Mouse (Mus musculus) CH12.LX (cell line): Measurements from ENCODE around the gene Mettl1. TPM values are rescaled to one million over a fixed set of nuclear protein-coding genes. Genes with fewer than 3 reads are reported as not detected.

Source experiments
- DNase-seq: peaks from one replicate; pipeline ENCODE4 v3.0.0-alpha.2; 2013; ENCODE audit errors: extremely low read depth
- H3K27ac ChIP-seq: 2 replicates; pipeline ENCODE4 v1.5.1; 2012; ENCODE audit warnings: low read depth, mild to moderate bottlenecking, control low read depth, moderate library complexity; ENCODE audit not compliant: insufficient read depth
- H3K27me3 ChIP-seq: replicated peaks from 2 replicates; pipeline ENCODE3; 2012; ENCODE audit warnings: inconsistent platforms
- H3K36me3 ChIP-seq, 2 experiments: replicated peaks in 1 of 2; 2 replicates each; pipeline versions ENCODE3 to v1.6.1; 2012; ENCODE audit warnings: inconsistent platforms in 1 of 2, low read length in 1 of 2, mild to moderate bottlenecking in 1 of 2, mixed read lengths in 1 of 2, moderate library complexity in 1 of 2; ENCODE audit not compliant: control insufficient read depth in 1 of 2, insufficient read depth in 1 of 2
- H3K4me1 ChIP-seq, 2 experiments: 2 replicates each; pipeline ENCODE4 v1.6.1; 2012; ENCODE audit warnings: inconsistent platforms in 1 of 2, moderate library complexity in 1 of 2; ENCODE audit not compliant: insufficient read depth in 2 of 2, control insufficient read depth in 1 of 2
- H3K4me2 ChIP-seq: 2 replicates; pipeline ENCODE4 v1.6.1; 2012; ENCODE audit warnings: low read depth, mild to moderate bottlenecking, control low read depth; ENCODE audit not compliant: poor library complexity, insufficient read depth, severe bottlenecking
- H3K4me3 ChIP-seq, 3 experiments: fragments of 150-350 bp in 1 of 3; sonication (generic) in 1 of 3; replicated peaks in 1 of 3; 2 replicates each; pipeline versions ENCODE3 to v1.5.1; 2011 to 2012; ENCODE audit warnings: low read depth in 2 of 3, low read length in 2 of 3, mild to moderate bottlenecking in 2 of 3, moderate library complexity in 2 of 3, control low read depth in 1 of 3, improper control_type of control experiment in 1 of 3, inconsistent platforms in 1 of 3, mixed read lengths in 1 of 3; ENCODE audit not compliant: poor library complexity in 1 of 3
- H3K79me2 ChIP-seq: replicated peaks from 2 replicates; pipeline ENCODE4 v1.6.1; 2012; ENCODE audit warnings: mild to moderate bottlenecking, moderate library complexity; ENCODE audit not compliant: control insufficient read depth, poor library complexity, insufficient read depth, severe bottlenecking; ENCODE audit errors: extremely low read depth
- H3K9ac ChIP-seq: 2 replicates; pipeline ENCODE4 v1.6.1; 2012; ENCODE audit warnings: low read depth, mild to moderate bottlenecking, control low read depth, moderate library complexity; ENCODE audit not compliant: insufficient read depth
- H3K9me3 ChIP-seq: replicated peaks from 2 replicates; pipeline ENCODE3; 2012; ENCODE audit warnings: low read length, inconsistent platforms, mixed read lengths
- BHLHE40 ChIP-seq: IDR thresholded peaks from 2 replicates; pipeline ENCODE4 v1.6.1; 2011; ENCODE audit warnings: mild to moderate bottlenecking, low read depth, low read length, improper control_type of control experiment
- CHD2 ChIP-seq: IDR thresholded peaks from 2 replicates; pipeline ENCODE4 v1.6.1; 2011; ENCODE audit warnings: low read length, improper control_type of control experiment
- CTCF ChIP-seq, 2 experiments: IDR thresholded peaks in 1 of 2; conservative IDR thresholded peaks in 1 of 2; 2 replicates each; pipeline ENCODE4 v1.5.1; 2011 to 2012; ENCODE audit warnings: low read depth in 2 of 2, low read length in 2 of 2, improper control_type of control experiment in 1 of 2, inconsistent platforms in 1 of 2, mild to moderate bottlenecking in 1 of 2, moderate library complexity in 1 of 2
- E2F4 ChIP-seq: IDR thresholded peaks from 2 replicates; pipeline ENCODE4 v1.6.1; 2011; ENCODE audit warnings: low read depth, low read length, improper control_type of control experiment; ENCODE audit not compliant: insufficient replicate concordance
- ELF1 ChIP-seq: IDR thresholded peaks from 2 replicates; pipeline ENCODE4 v1.6.1; 2014; ENCODE audit warnings: low read depth, mild to moderate bottlenecking, inconsistent platforms, low read length, improper control_type of control experiment
- EP300 ChIP-seq: IDR thresholded peaks from 2 replicates; pipeline ENCODE4 v1.6.1; 2011; ENCODE audit warnings: low read length, improper control_type of control experiment
- ETS1 ChIP-seq: conservative IDR thresholded peaks from 2 replicates; pipeline ENCODE4 v1.6.1; 2012; ENCODE audit warnings: low read depth, mild to moderate bottlenecking, inconsistent platforms, low read length, improper control_type of control experiment, moderate library complexity
- GABPA ChIP-seq: IDR thresholded peaks from 2 replicates; pipeline ENCODE4 v1.6.1; 2012; ENCODE audit warnings: low read depth, low read length, improper control_type of control experiment, inconsistent platforms; ENCODE audit not compliant: insufficient replicate concordance
- HCFC1 ChIP-seq: IDR thresholded peaks from 2 replicates; pipeline ENCODE4 v1.6.1; 2012; ENCODE audit warnings: low read depth, mild to moderate bottlenecking, inconsistent platforms, low read length, improper control_type of control experiment
- IRF4 ChIP-seq: IDR thresholded peaks from 2 replicates; pipeline ENCODE4 v1.6.1; 2014; ENCODE audit warnings: low read depth, mild to moderate bottlenecking, inconsistent platforms, low read length, improper control_type of control experiment
- JUN ChIP-seq: IDR thresholded peaks from 2 replicates; pipeline ENCODE4 v1.6.1; 2011; ENCODE audit warnings: low read depth, mild to moderate bottlenecking, low read length, improper control_type of control experiment, moderate library complexity; ENCODE audit not compliant: insufficient read depth
- KAT2A ChIP-seq: IDR thresholded peaks from 2 replicates; pipeline ENCODE4 v1.6.1; 2012; ENCODE audit warnings: low read length, improper control_type of control experiment, inconsistent platforms; ENCODE audit not compliant: insufficient replicate concordance
- MAFK ChIP-seq: IDR thresholded peaks from 2 replicates; pipeline ENCODE4 v1.6.1; 2011; ENCODE audit warnings: low read length, improper control_type of control experiment; ENCODE audit not compliant: insufficient replicate concordance
- MAX ChIP-seq: IDR thresholded peaks from 2 replicates; pipeline ENCODE4 v1.6.1; 2011; ENCODE audit warnings: low read length, improper control_type of control experiment
- MAZ ChIP-seq: IDR thresholded peaks from 2 replicates; pipeline ENCODE4 v1.6.1; 2012; ENCODE audit warnings: low read depth, mild to moderate bottlenecking, inconsistent platforms, low read length, improper control_type of control experiment, moderate library complexity
- MEF2A ChIP-seq: IDR thresholded peaks from 2 replicates; pipeline ENCODE4 v1.6.1; 2014; ENCODE audit warnings: low read depth, mild to moderate bottlenecking, inconsistent platforms, low read length, improper control_type of control experiment, borderline replicate concordance
- MXI1 ChIP-seq: IDR thresholded peaks from 2 replicates; pipeline ENCODE4 v1.6.1; 2011; ENCODE audit warnings: mild to moderate bottlenecking, low read depth, low read length, improper control_type of control experiment
- MYC ChIP-seq: IDR thresholded peaks from 2 replicates; pipeline ENCODE4 v1.6.1; 2011; ENCODE audit warnings: low read depth, mild to moderate bottlenecking, improper control_type of control experiment, low read length
- NELFE ChIP-seq: IDR thresholded peaks from 2 replicates; pipeline ENCODE4 v1.6.1; 2011; ENCODE audit warnings: low read depth, low read length, improper control_type of control experiment
- NRF1 ChIP-seq: IDR thresholded peaks from 2 replicates; pipeline ENCODE4 v1.6.1; 2014; ENCODE audit warnings: low read depth, mild to moderate bottlenecking, inconsistent platforms, low read length, improper control_type of control experiment, moderate library complexity
- PAX5 ChIP-seq: IDR thresholded peaks from 2 replicates; pipeline ENCODE4 v1.6.1; 2012; ENCODE audit warnings: low read length, inconsistent platforms, mixed read lengths
- POLR2A ChIP-seq: IDR thresholded peaks from 2 replicates; pipeline ENCODE4 v1.6.1; 2011; ENCODE audit warnings: low read depth, mild to moderate bottlenecking, improper control_type of control experiment, low read length
- POLR2AphosphoS2 ChIP-seq: IDR thresholded peaks from 2 replicates; pipeline ENCODE4 v1.6.1; 2011; ENCODE audit warnings: low read depth, low read length, improper control_type of control experiment
- RCOR1 ChIP-seq: conservative IDR thresholded peaks from 2 replicates; pipeline ENCODE4 v1.6.1; 2012; ENCODE audit warnings: low read depth, mild to moderate bottlenecking, inconsistent platforms, low read length, improper control_type of control experiment
- SIN3A ChIP-seq: IDR thresholded peaks from 2 replicates; pipeline ENCODE4 v1.6.1; 2012; ENCODE audit warnings: low read length, improper control_type of control experiment, inconsistent platforms
- SMC3 ChIP-seq: IDR thresholded peaks from 2 replicates; pipeline ENCODE4 v1.6.1; 2011; ENCODE audit warnings: low read depth, low read length, improper control_type of control experiment
- TBP ChIP-seq: conservative IDR thresholded peaks from 2 replicates; pipeline ENCODE4 v1.6.1; 2011; ENCODE audit warnings: low read depth, low read length, improper control_type of control experiment
- TCF12 ChIP-seq: IDR thresholded peaks from 2 replicates; pipeline ENCODE4 v1.6.1; 2014; ENCODE audit warnings: low read depth, mild to moderate bottlenecking, inconsistent platforms, low read length, improper control_type of control experiment
- UBTF ChIP-seq: IDR thresholded peaks from 2 replicates; pipeline ENCODE4 v1.6.1; 2012; ENCODE audit warnings: low read depth, mild to moderate bottlenecking, inconsistent platforms, low read length, improper control_type of control experiment, moderate library complexity
- USF1 ChIP-seq: IDR thresholded peaks from 2 replicates; pipeline ENCODE4 v1.6.1; 2014; ENCODE audit warnings: low read depth, mild to moderate bottlenecking, inconsistent platforms, low read length, improper control_type of control experiment
- USF2 ChIP-seq: conservative IDR thresholded peaks from 2 replicates; pipeline ENCODE4 v1.6.1; 2011; ENCODE audit warnings: low read depth, low read length, improper control_type of control experiment
- ZC3H11A ChIP-seq: IDR thresholded peaks from 2 replicates; pipeline ENCODE4 v1.6.1; 2012; ENCODE audit warnings: low read depth, mild to moderate bottlenecking, inconsistent platforms, low read length, improper control_type of control experiment
- ZMIZ1 ChIP-seq: IDR thresholded peaks from 2 replicates; pipeline ENCODE4 v1.6.1; 2012; ENCODE audit warnings: low read depth, mild to moderate bottlenecking, inconsistent platforms, low read length, improper control_type of control experiment
- dilution Hi-C: fragments of 300-500 bp; cut with MboI; formaldehyde crosslinking; loops from 2 replicates; pipeline ENCODE4 v1.14.3; 2020; ENCODE audit warnings: low sequenced_read_pairs; ENCODE audit not compliant: extremely low pct_unique_long_range_greater_than_20kb, extremely low pct_ligation_motif_present
- in situ Hi-C: fragments of 300-500 bp; cut with MboI; formaldehyde crosslinking; loops from 3 replicates; pipeline ENCODE4 v1.14.3; 2019; ENCODE audit warnings: low sequenced_read_pairs, low pct_ligation_motif_present, low pct_unique_long_range_greater_than_20kb, mixed read lengths
- polyA plus RNA-seq: library from polyadenylated mRNA; unstranded; fragments of >175 nt; gene quantifications from 2 replicates; pipeline ENCODE4 v1.2.1, GENCODE M21; 2012; ENCODE audit warnings: low read depth; ENCODE audit not compliant: insufficient read length
- total RNA-seq, 2 experiments: library from RNA; depleted of rRNA; stranded (reverse); fragments of 300-350 nt in 1 of 2; fragments of >200 nt in 1 of 2; gene quantifications; 2 replicates each; pipeline ENCODE4 v1.2.3; 2012 to 2014

The Mettl1 gene
- total and polyA plus RNA-seq, 3 experiments, result 21.6 to 49.4 (median 28.4) TPM

DNA sequence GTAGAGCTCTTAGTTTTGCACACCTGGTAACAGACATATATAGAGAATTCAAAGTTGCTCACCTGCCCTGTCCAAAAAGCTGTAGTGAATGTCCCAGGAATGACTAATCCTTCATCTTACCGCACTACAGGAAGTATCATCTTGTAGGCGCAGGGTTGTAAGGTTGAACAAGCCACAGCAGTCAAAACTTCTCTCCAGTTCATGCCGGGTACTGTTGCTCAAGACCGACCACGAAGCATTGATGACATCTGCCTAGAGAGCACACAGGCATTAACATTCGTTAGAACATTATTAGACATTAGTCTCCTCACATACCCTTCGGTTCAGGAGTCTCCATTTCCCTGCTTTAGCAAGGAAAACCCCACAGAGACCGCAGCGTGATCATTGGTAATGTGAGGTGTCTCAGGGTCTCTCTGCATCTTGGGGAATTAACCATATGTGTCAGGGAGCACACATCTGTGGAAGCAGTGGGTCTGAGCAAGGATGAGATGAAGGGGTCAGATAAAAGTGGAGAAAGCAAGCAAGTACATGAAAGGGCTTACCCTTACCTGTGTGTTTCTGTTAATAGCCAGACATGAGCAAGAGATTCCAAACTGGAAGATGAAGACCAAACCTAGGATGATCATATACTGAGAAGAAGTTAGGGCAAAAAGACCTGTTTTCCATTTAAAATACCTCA lies 27.3 kb downstream of the Mettl1 start (continued):
- TF ChIP-seq NRF1 (no peak), KAT2A (0 out of 2 replicates have a peak, but pooled peaks have one; percentile 19), BHLHE40 (no peak), USF1 (no peak), IRF4 (no peak), RCOR1 (no peak), GABPA (no peak), TBP (no peak), SIN3A (no peak), EP300 (peak; percentile 17; the same call in 1 of the 2 replicates), MYC (no peak), JUN (no peak), ETS1 (no peak), ELF1 (no peak), CHD2 (peak; percentile 35)

DNA sequence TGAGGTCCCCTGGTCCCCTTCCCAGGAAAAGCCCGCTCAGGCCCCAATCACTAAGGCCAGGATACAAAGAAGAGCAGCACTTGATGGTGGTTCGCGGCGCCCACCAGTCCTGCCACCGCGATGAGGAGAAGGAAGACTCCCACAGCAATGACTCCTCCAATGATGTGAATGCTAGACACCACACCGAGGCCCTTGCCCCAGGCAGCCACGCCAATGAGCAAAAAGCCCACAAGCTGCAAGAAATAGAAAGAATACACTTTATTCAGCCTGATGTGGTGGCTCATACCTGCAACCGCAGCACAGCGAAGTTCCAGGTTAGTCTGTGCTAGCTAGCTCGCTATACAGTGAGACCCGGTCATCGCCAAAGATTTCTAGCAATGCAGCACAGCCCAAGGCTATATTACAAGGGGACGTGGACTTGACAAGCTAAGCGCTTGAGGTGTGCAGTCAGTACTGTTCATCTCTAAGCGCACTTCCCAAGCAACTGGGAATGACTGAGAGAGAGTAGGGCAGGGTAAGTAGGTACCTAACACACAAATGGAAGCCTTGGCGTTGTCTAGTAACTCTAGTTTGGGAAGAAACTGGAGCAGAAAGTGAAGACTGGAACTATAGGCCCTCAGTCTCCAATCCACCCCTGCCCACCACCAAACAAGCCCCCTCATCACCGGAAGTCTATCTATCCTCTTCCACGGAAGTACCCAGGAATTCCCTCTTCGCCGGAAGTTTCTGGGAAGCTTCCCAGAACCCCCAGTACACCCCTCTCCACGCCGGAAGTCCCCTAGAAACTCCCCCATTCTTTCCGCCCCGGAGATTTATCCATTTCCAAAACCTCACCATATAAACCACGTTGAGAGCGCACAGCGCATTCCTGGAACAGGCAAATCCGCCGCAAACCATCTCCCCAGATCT lies 28.3 kb downstream of the Mettl1 start:
- H3K36me3 ChIP-seq, result peaks cover 37 to 42% of the 10 kb centered on the region in 2 experiments
- no peaks in the 10 kb centered on the region for H3K9me3 ChIP-seq
- peaks cover 10 to 43% of the 10 kb centered on the region in 2 experiments for H3K4me1 ChIP-seq
- H3K4me3 ChIP-seq, result peak overlapping the region; percentile 66 to 87 (median 74)
- peak; percentile 27 for DNase-seq
- peak overlapping the region; percentile 97 for H3K9ac ChIP-seq
- H3K27ac ChIP-seq, result peak overlapping the region; percentile 63
- H3K4me2 ChIP-seq, result peak overlapping the region; percentile 64
- no peaks in the 10 kb centered on the region for H3K27me3 ChIP-seq
- in situ Hi-C loops (no loop called here), dilution Hi-C loops (no loop called here)
- H3K79me2 ChIP-seq, result peaks cover 16% of the 10 kb centered on the region
- TF ChIP-seq TCF12 (peak; percentile 34; the same call in 1 of the 2 replicates), GABPA (no peak), NELFE (no peak), SMC3 (no peak), USF2 (no peak), CTCF (conservative IDR thresholded peaks at IDR 0.05 in 1 of 2, IDR thresholded peaks at IDR 0.05 in 1 of 2; ENCODE audit: low read depth in 2 of 2, low read length in 2 of 2) (no peak), MXI1 (no peak; the same call in 1 of the 2 replicates), HCFC1 (no peak), MAZ (no peak), ZMIZ1 (no peak; the same call in 1 of the 2 replicates), ZC3H11A (no peak), ELF1 (peak; percentile 12; the same call in 1 of the 2 replicates), PAX5 (no peak), EP300 (no peak), MEF2A (no peak), UBTF (no peak), KAT2A (0 out of 2 replicates have a peak, but pooled peaks have one; percentile 19), MAFK (no peak), POLR2A (peak; percentile 34; the same call in 1 of the 2 replicates), USF1 (no peak), ETS1 (no peak), SIN3A (no peak), MYC (no peak), E2F4 (no peak), POLR2AphosphoS2 (0 out of 2 replicates have a peak, but pooled peaks have one; percentile 16), MAX (no peak)
